Mouse (Mus musculus) spleen, adult 18-20 months (tissue): ENCODE data around the gene Hsf2bp.
A peak's percentile ranks its signal among the peaks of the same experiment; 100 is the strongest.

Experiments used
- DNase-seq, 2 experiments: peaks; one replicate each; pipeline ENCODE4 v3.0.0; 2022; ENCODE audit warnings: mixed read lengths in 2 of 2

Gene Hsf2bp

GRCm38 (mm10) chr17:31901461-31902204 lies 134.5 kb downstream of the Hsf2bp start:
- DNase-seq, result peak in 1 of 2 experiments; percentile 1

GRCm38 (mm10) chr17:31898941-31899340 lies 137.2 kb downstream of the Hsf2bp start:
- DNase-seq, result no peak

GRCm38 (mm10) chr17:31897186-31897793 lies 138.9 kb downstream of the Hsf2bp start:
- DNase-seq, result peak in 1 of 2 experiments; percentile 2

GRCm38 (mm10) chr17:31896751-31897150 lies 139.4 kb downstream of the Hsf2bp start:
- peak in 1 of 2 experiments; percentile 0 for DNase-seq

GRCm38 (mm10) chr17:31896311-31896710 lies 139.8 kb downstream of the Hsf2bp start:
- peak in 1 of 2 experiments; percentile 2 for DNase-seq
